Mouse (Mus musculus) lung, adult 2 months (tissue): ENCODE measurements around the gene 4930550C14Rik.

ENCODE experiments used
- CTCF ChIP-seq: fragments of 200-500 bp; IDR thresholded peaks from 2 replicates; pipeline ENCODE4 v1.5.1; 2011; ENCODE audit warnings: mild to moderate bottlenecking, low read length, control low read depth; ENCODE audit not compliant: insufficient read depth
- POLR2A ChIP-seq: fragments of 200-500 bp; IDR thresholded peaks from 2 replicates; pipeline ENCODE4 v1.6.1; 2011; ENCODE audit warnings: low read depth, mild to moderate bottlenecking, control low read depth, low read length, borderline replicate concordance; ENCODE audit errors: extremely low read depth

DNA sequence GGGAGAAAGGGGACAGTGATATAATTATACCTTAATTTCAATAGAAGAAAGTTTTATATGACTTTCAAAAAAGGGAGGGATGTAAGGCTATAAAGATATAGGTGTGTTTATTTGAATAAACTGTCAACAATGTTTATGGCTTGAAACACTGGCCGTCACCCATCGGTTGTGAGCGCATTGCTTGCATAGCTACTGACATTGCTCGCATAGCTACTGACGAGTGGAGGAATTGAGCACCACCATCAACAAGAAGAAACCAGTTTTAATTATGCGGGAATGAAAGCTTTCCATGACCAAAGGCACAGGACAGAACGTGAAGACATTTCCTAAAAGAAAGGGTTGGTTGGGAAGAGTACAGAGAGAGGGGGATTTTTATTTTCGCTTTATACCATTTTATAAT, 979 bp upstream of the 4930550C14Rik start:
- no peak for TF ChIP-seq CTCF
- no peak for TF ChIP-seq POLR2A
